Mouse (Mus musculus) ES-CJ7 (cell line): ENCODE measurements around the gene Rcn1.

Experiments used
- DNase-seq: peaks from one replicate; pipeline ENCODE4 v3.0.0; 2011; ENCODE audit warnings: low read depth, low spot score

Rcn1 gene

GRCm38 (mm10) chr2:105339993-105340392, 59.1 kb downstream of the Rcn1 start:
- peak; percentile 8 for DNase-seq

- no peak for DNase-seq
These were observed 61.8 kb downstream of the Rcn1 start for GRCm38 (mm10) chr2:105337171-105337875.

DNA sequence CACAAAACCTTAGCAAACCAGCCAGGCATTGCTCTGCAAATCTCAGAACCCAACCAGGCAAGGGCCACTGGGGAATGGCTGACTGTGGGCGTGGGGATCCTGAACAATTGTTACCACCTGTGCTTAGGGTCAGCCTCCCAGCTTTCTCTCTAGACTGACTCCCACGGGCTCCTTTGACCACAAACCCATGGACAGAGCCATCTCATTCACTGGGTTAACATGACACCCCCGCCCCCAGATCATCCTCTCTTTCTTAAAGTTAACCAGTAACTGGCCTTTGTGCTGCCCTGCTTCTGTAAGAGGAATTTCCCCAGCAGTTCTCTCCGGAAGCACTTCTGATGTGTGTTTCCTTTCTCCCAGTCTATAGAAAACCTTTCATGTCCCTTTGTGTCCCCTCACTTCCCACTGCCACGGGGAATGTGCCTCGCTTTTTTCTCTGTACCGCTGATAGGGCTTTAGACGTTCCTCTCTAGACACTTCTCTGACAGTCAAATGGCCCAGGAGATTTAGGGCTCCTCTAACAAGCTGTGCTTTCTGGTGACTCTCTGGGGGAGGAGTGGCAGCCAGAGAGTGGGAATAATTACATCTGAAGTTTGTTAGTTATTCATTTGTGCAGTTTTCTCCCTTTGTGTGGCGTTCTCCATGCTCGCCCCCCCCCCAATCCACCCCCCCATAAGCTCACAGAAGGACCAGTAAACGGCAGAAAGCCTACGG, 62.6 kb downstream of the Rcn1 start:
- no peak for DNase-seq
